Mouse (Mus musculus) MEL (cell line): ENCODE measurements around the gene Kcnh4. TPM values are rescaled to one million over a fixed set of nuclear protein-coding genes. Genes with fewer than 3 reads are reported as not detected.

ENCODE experiments used
- DNase-seq: peaks from one replicate; pipeline ENCODE4 v3.0.0; 2011; ENCODE audit warnings: low read depth, low spot score
- H3K27ac ChIP-seq: 2 replicates; pipeline ENCODE4 v1.5.1; 2012; ENCODE audit warnings: low read depth, mild to moderate bottlenecking, control low read depth, low read length, moderate library complexity; ENCODE audit not compliant: control insufficient read depth
- H3K27me3 ChIP-seq, 2 experiments: fragments of 150-350 bp in 1 of 2; sonication (generic) in 1 of 2; 2 replicates each; pipeline ENCODE4 v1.6.1; 2012; ENCODE audit warnings: low read length in 2 of 2, mild to moderate bottlenecking in 2 of 2, improper control_type of control experiment in 1 of 2, moderate library complexity in 1 of 2; ENCODE audit not compliant: insufficient read depth in 2 of 2, control insufficient read depth in 1 of 2
- H3K36me3 ChIP-seq, 2 experiments: 2 replicates each; pipeline ENCODE4 v1.6.1; 2012 to 2014; ENCODE audit warnings: low read length in 2 of 2, improper control_type of control experiment in 1 of 2, inconsistent platforms in 1 of 2, mild to moderate bottlenecking in 1 of 2; ENCODE audit not compliant: insufficient read depth in 2 of 2, control insufficient read depth in 1 of 2
- H3K4me1 ChIP-seq, 2 experiments: fragments of 150-350 bp in 1 of 2; sonication (generic) in 1 of 2; 2 replicates each; pipeline ENCODE4 v1.6.1; 2012; ENCODE audit warnings: low read length in 2 of 2, improper control_type of control experiment in 1 of 2, mild to moderate bottlenecking in 1 of 2; ENCODE audit not compliant: insufficient read depth in 2 of 2, control insufficient read depth in 1 of 2
- H3K4me3 ChIP-seq, 2 experiments: fragments of 150-350 bp in 1 of 2; sonication (generic) in 1 of 2; 2 replicates each; pipeline ENCODE4 v1.5.1; 2012; ENCODE audit warnings: low read depth in 2 of 2, low read length in 2 of 2, mild to moderate bottlenecking in 2 of 2, moderate library complexity in 2 of 2, control low read depth in 1 of 2, improper control_type of control experiment in 1 of 2; ENCODE audit not compliant: control insufficient read depth in 1 of 2, insufficient read depth in 1 of 2
- H3K79me2 ChIP-seq: 2 replicates; pipeline ENCODE4 v1.6.1; 2012; ENCODE audit warnings: mild to moderate bottlenecking, low read length, moderate library complexity; ENCODE audit not compliant: control insufficient read depth, poor library complexity, insufficient read depth
- H3K9ac ChIP-seq: 2 replicates; pipeline ENCODE4 v1.6.1; 2012; ENCODE audit warnings: low read depth, mild to moderate bottlenecking, control low read depth, low read length, moderate library complexity; ENCODE audit not compliant: control insufficient read depth, poor library complexity, severe bottlenecking
- H3K9me3 ChIP-seq: fragments of 150-350 bp; sonication (generic); replicated peaks from 2 replicates; pipeline ENCODE4 v1.6.1; 2012; ENCODE audit warnings: mild to moderate bottlenecking, low read length, improper control_type of control experiment, moderate library complexity; ENCODE audit not compliant: insufficient read depth
- E2F4 ChIP-seq: IDR thresholded peaks from 2 replicates; pipeline ENCODE4 v1.6.1; 2011; ENCODE audit warnings: low read depth, low read length, improper control_type of control experiment, borderline replicate concordance
- GABPA ChIP-seq: IDR thresholded peaks from 2 replicates; pipeline ENCODE4 v1.6.1; 2012; ENCODE audit warnings: low read depth, mild to moderate bottlenecking, inconsistent platforms, low read length, improper control_type of control experiment, moderate library complexity
- MAZ ChIP-seq: IDR thresholded peaks from 2 replicates; pipeline ENCODE4 v1.6.1; 2012; ENCODE audit warnings: low read depth, mild to moderate bottlenecking, inconsistent platforms, low read length, improper control_type of control experiment
- MEF2A ChIP-seq: IDR thresholded peaks from 2 replicates; pipeline ENCODE4 v1.6.1; 2014; ENCODE audit warnings: low read depth, mild to moderate bottlenecking, inconsistent platforms, low read length, improper control_type of control experiment; ENCODE audit not compliant: poor library complexity, insufficient replicate concordance, severe bottlenecking; ENCODE audit errors: extremely low read depth
- TAL1 ChIP-seq: IDR thresholded peaks from 2 replicates; pipeline ENCODE4 v1.6.1; 2012; ENCODE audit warnings: mild to moderate bottlenecking, inconsistent platforms, low read length, moderate library complexity, mixed read lengths
- TBP ChIP-seq: IDR thresholded peaks from 2 replicates; pipeline ENCODE4 v1.8.0; 2011; ENCODE audit warnings: low read depth, low read length, improper control_type of control experiment
- UBTF ChIP-seq: IDR thresholded peaks from 2 replicates; pipeline ENCODE4 v1.6.1; 2012; ENCODE audit warnings: low read depth, mild to moderate bottlenecking, inconsistent platforms, low read length, improper control_type of control experiment, moderate library complexity, borderline replicate concordance; ENCODE audit not compliant: insufficient read depth
- USF1 ChIP-seq: IDR thresholded peaks from 2 replicates; pipeline ENCODE4 v1.6.1; 2014; ENCODE audit warnings: low read depth, mild to moderate bottlenecking, inconsistent platforms, low read length, improper control_type of control experiment, moderate library complexity
- ZC3H11A ChIP-seq: IDR thresholded peaks from 2 replicates; pipeline ENCODE4 v1.6.1; 2012; ENCODE audit warnings: low read depth, mild to moderate bottlenecking, inconsistent platforms, low read length, improper control_type of control experiment
- polyA plus RNA-seq, 2 experiments: library from polyadenylated mRNA; stranded (reverse) in 1 of 2; unstranded in 1 of 2; fragments of >175 nt in 1 of 2; fragments of >200 nt in 1 of 2; gene quantifications; 2 replicates each; pipeline versions ENCODE4 v1.2.1 to v1.2.4; 2012; ENCODE audit warnings: low replicate concordance in 2 of 2, low read depth in 1 of 2; ENCODE audit not compliant: insufficient read length in 2 of 2, insufficient read depth in 1 of 2, missing spikeins in 1 of 2
- total RNA-seq: library from RNA; depleted of rRNA; stranded (reverse); fragments of 300-350 nt; gene quantifications from 2 replicates; pipeline ENCODE4 v1.2.3, GENCODE M21; 2012

Gene Kcnh4
- total and polyA plus RNA-seq, 3 experiments, result 0.04 to 0.08 TPM; not detected in 1

- H3K9ac ChIP-seq, result no peak overlapping the region
- peaks cover 11 to 54% of the 10 kb centered on the region in 2 experiments for H3K36me3 ChIP-seq
- H3K27ac ChIP-seq, result no peak overlapping the region
- no peaks in the 10 kb centered on the region for H3K9me3 ChIP-seq
- TF ChIP-seq USF1, result no peak
- no peak for DNase-seq
- H3K4me3 ChIP-seq, result no peak overlapping the region
- H3K79me2 ChIP-seq, result peaks cover 86% of the 10 kb centered on the region
- H3K27me3 ChIP-seq, result no peaks in the 10 kb centered on the region
- H3K4me1 ChIP-seq, result peaks cover 8 to 33% of the 10 kb centered on the region in 2 experiments
Measured at GRCm38 (mm10) chr11:100730477-100731205, 29.1 kb downstream of the Kcnh4 start.

DNA sequence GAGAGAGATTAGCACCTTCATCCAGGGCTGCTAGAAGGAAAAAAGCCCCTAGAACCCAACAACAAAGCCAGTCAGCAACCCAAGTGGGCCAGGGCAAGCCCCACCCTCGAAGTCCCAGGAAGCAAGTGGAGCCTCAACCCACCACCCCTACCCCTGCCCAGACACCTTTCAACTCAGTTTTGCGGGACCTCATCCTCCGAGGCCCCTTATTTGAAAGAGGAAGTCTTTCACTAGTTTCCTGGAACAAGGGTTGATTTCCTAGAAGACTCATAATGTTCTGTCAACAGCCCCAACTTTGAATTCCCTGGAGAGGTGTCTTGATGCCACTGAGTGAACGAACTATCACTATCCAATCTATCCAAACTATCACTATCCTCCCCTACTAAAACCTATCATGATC lies 29.8 kb downstream of the Kcnh4 start:
- DNase-seq, result peak; percentile 61
- Histone ChIP-seq H3K9ac (no peak overlapping the region), H3K27ac (no peak overlapping the region), H3K4me1 (peaks cover 12 to 33% of the 10 kb centered on the region in 2 experiments), H3K27me3 (no peaks in the 10 kb centered on the region), H3K4me3 (no peak overlapping the region), H3K9me3 (no peaks in the 10 kb centered on the region), H3K36me3 (peaks cover 14 to 56% of the 10 kb centered on the region in 2 experiments), H3K79me2 (peaks cover 84% of the 10 kb centered on the region)
- TF ChIP-seq E2F4, result 0 out of 2 replicates have a peak, but pooled peaks have one; percentile 52
- no peak for TF ChIP-seq TAL1

- Histone ChIP-seq H3K4me3 (no peak overlapping the region), H3K27me3 (no peaks in the 10 kb centered on the region), H3K4me1 (peaks cover 20 to 37% of the 10 kb centered on the region in 2 experiments), H3K27ac (no peak overlapping the region), H3K36me3 (peaks cover 22 to 58% of the 10 kb centered on the region in 2 experiments), H3K9me3 (no peaks in the 10 kb centered on the region), H3K79me2 (peaks cover 82% of the 10 kb centered on the region), H3K9ac (no peak overlapping the region)
- no peak for DNase-seq
- TF ChIP-seq GABPA, result no peak
- no peak for TF ChIP-seq UBTF
- no peak for TF ChIP-seq ZC3H11A
- no peak for TF ChIP-seq MAZ
- TF ChIP-seq MEF2A, result no peak
- TF ChIP-seq TBP, result no peak
- TF ChIP-seq, all 39 proteins: peak for 0
Measured at GRCm38 (mm10) chr11:100728601-100729000, 31.1 kb downstream of the Kcnh4 start.
